Mouse (Mus musculus): ENCODE measurements around the gene Prss23.

DNA sequence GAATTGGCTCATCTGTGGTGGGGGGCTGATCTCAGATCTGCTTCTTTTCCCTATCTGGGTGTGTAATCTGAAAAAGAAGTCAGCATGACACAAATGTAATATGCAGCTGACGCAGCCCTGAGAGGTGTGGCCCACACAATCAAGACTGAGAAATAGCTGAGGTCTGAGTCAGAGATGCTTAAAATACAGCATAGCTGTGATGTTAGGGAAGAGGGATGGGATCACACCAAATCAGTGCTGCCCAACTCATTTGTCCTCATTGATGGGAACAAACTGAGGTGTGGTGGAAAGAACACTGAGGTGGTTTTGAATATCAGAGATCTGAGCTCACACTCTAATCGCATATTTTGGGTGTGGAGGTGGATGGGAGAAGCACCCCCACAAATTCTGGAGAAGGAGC is 14.0 kb upstream of the Prss23 start:
- TF ChIP-seq SRF (IDR thresholded peaks at IDR 0.05; ENCODE audit: control insufficient read depth, insufficient read length, low read depth) (no peak), POLR2A (IDR thresholded peaks at IDR 0.05; ENCODE audit: insufficient read length, low read depth) (no peak), REST (IDR thresholded peaks at IDR 0.05; ENCODE audit: insufficient read depth, insufficient read length) (no peak), TCF12 (IDR thresholded peaks at IDR 0.05; ENCODE audit: insufficient read depth, poor library complexity, severe bottlenecking) (peak; percentile 51), CEBPB (IDR thresholded peaks at IDR 0.05; ENCODE audit: insufficient read depth, poor library complexity, severe bottlenecking) (no peak), USF1 (IDR thresholded peaks at IDR 0.05; ENCODE audit: low read depth) (no peak), E2F4 (IDR thresholded peaks at IDR 0.05; ENCODE audit: insufficient read depth) (no peak), TCF3 (IDR thresholded peaks at IDR 0.05; ENCODE audit: insufficient read length, low read depth) (no peak), POLR2AphosphoS2 (IDR thresholded peaks at IDR 0.05; ENCODE audit: insufficient read length, low read depth) (no peak)
